Mouse (Mus musculus) heart, adult 2 months (tissue): ENCODE measurements at regions not wholly inside any gene's neighbourhood (a gene's known extent, or its start where the extent isn't known, plus 50 kb on each side); places are given as distances from the start of the nearest gene placed in this dataset.

Experiments used
- CTCF ChIP-seq: fragments of 200-600 bp; IDR thresholded peaks from 2 replicates; pipeline ENCODE4 v1.8.1; 2022; ENCODE audit warnings: antibody characterized with exemption, mild to moderate bottlenecking, moderate library complexity
- POLR2A ChIP-seq: fragments of 200-500 bp; IDR thresholded peaks from 2 replicates; pipeline ENCODE4 v1.6.1; 2011; ENCODE audit warnings: mild to moderate bottlenecking, low read depth, low read length, control low read depth; ENCODE audit not compliant: insufficient read depth

- no peak for TF ChIP-seq CTCF
- TF ChIP-seq POLR2A = no peak
Observed at GRCm38 (mm10) chr5:133650246-133650645, 449.3 kb upstream of the Castor2 start.
